Mouse (Mus musculus) spleen, adult 2 months (tissue): Measurements from ENCODE around the gene Auts2. TPM values are rescaled to one million over a fixed set of nuclear protein-coding genes. Genes with fewer than 3 reads are reported as not detected.

ENCODE experiments used
- DNase-seq, 2 experiments: peaks; one replicate each; pipeline versions ENCODE4 v3.0.0 to v3.0.0-alpha.2; 2012 to 2021; ENCODE audit warnings: low spot score in 2 of 2, low read depth in 1 of 2
- H3K27ac ChIP-seq: fragments of 200-500 bp; 2 replicates; pipeline ENCODE4 v1.5.1; 2012; ENCODE audit warnings: low read length, inconsistent platforms; ENCODE audit not compliant: insufficient read depth
- H3K27me3 ChIP-seq: fragments of 200-500 bp; 2 replicates; pipeline ENCODE4 v1.6.1; 2012; ENCODE audit warnings: mild to moderate bottlenecking, moderate library complexity, low read length, inconsistent platforms; ENCODE audit not compliant: control insufficient read depth, insufficient read depth
- H3K36me3 ChIP-seq: fragments of 200-500 bp; 2 replicates; pipeline ENCODE4 v1.6.1; 2012; ENCODE audit warnings: mild to moderate bottlenecking, low read length, inconsistent platforms; ENCODE audit not compliant: control insufficient read depth, insufficient read depth
- H3K4me1 ChIP-seq: fragments of 200-500 bp; 2 replicates; pipeline ENCODE4 v1.6.1; 2011; ENCODE audit warnings: inconsistent platforms; ENCODE audit not compliant: control insufficient read depth, insufficient read depth, insufficient read length
- H3K4me3 ChIP-seq: fragments of 200-500 bp; 2 replicates; pipeline ENCODE4 v1.5.1; 2011; ENCODE audit warnings: mild to moderate bottlenecking, inconsistent platforms; ENCODE audit not compliant: insufficient read depth, insufficient read length; ENCODE audit errors: extremely low read depth
- CTCF ChIP-seq: fragments of 200-500 bp; IDR thresholded peaks from 2 replicates; pipeline ENCODE4 v1.5.1; 2011; ENCODE audit warnings: mild to moderate bottlenecking, inconsistent platforms; ENCODE audit not compliant: insufficient read depth, insufficient read length, insufficient replicate concordance; ENCODE audit errors: extremely low read depth
- POLR2A ChIP-seq: fragments of 200-500 bp; IDR thresholded peaks from 2 replicates; pipeline ENCODE4 v1.6.1; 2011; ENCODE audit warnings: low read depth, low read length, inconsistent platforms
- WGBS: fragments of 180-500 bp; shearing (Covaris S2); methylation state at CpG from one replicate; pipeline ENCODE4 v1.1.7; 2018; 5-methylcytosine and 5-hydroxymethylcytosine counted together
- polyA plus RNA-seq: library from polyadenylated mRNA; depleted of rRNA; stranded (reverse); fragments of >200 nt; gene quantifications from 2 replicates; pipeline ENCODE4 v1.2.3, GENCODE M21; 2012

The Auts2 gene
- polyA plus RNA-seq, 1 experiment: 1.3 TPM

DNA sequence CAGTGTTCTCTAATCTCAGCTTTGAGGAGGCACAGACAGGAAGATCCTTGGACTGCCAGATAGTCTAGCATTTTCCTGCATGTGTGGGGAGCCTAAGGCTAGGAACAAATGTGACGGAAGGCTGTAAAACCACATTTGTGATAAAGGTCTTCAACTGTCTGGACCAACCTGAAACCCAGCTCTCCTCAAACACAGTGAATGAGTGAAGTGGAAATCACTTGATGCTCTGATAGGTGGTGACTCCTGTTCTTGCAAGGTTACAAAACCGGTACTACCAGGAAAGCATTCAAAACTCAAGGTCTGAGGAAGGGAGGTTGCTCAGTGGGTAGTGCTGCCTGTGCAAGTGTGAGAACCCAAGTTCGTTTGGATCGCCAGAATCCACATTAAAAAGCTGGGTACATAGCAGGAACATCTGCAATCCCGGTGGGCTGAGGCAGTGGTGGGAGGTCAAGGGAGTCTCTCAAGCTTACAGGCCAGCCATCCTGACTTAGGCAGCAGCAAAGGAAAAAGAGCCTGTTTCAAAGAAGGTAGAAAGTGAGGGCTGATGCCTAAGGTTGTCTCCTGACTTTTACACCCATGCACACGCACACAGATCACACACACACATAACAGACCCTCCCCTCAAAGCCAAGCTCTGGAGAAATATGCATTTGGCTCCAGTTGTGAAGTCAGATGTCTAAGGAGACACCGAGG, 810.4 kb downstream of the Auts2 start:
- Histone ChIP-seq H3K4me3 (no peak overlapping the region), H3K36me3 (no peaks in the 10 kb centered on the region), H3K4me1 (no peaks in the 10 kb centered on the region), H3K27ac (no peak overlapping the region), H3K27me3 (no peaks in the 10 kb centered on the region)
- no peak for TF ChIP-seq CTCF
- no peak for TF ChIP-seq POLR2A
- no peak for DNase-seq
- WGBS: 69% methylated on average over 7 of the region's 7 CpGs

- 84% methylated on average over 4 of the region's 4 CpGs for WGBS
- no peak for DNase-seq
- Histone ChIP-seq H3K27me3 (no peaks in the 10 kb centered on the region), H3K4me1 (no peaks in the 10 kb centered on the region), H3K27ac (no peak overlapping the region), H3K36me3 (no peaks in the 10 kb centered on the region), H3K4me3 (no peak overlapping the region)
- no peak for TF ChIP-seq CTCF
- TF ChIP-seq POLR2A: no peak
Measured at GRCm38 (mm10) chr5:131729456-131729855, 813.7 kb downstream of the Auts2 start.

DNA sequence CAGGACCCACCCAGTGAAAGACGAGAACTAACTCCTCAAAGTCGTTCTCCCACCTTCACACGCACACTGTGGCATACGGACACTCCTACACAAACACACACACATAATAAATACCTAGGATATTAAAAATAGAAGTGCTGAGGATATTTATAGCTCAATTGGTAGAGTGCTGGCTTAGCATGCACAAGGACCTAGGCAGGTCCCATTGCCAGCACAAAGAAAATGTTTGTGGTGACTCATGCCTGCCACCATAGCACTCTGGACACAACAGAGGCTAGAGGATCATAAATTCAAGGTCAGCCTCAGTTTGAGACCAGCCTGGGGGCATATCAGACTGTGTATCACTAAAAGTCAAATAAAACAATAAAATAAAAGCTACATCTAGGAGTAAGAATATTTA, 815.2 kb downstream of the Auts2 start:
- no peaks in the 10 kb centered on the region for H3K27me3 ChIP-seq
- H3K27ac ChIP-seq: no peak overlapping the region
- no peaks in the 10 kb centered on the region for H3K36me3 ChIP-seq
- no peak for DNase-seq
- H3K4me3 ChIP-seq: no peak overlapping the region
- H3K4me1 ChIP-seq: no peaks in the 10 kb centered on the region
- 93% methylated on average over 4 of the region's 4 CpGs for WGBS
- TF ChIP-seq POLR2A: no peak
- TF ChIP-seq CTCF: no peak

- TF ChIP-seq POLR2A (no peak), CTCF (no peak)
- Histone ChIP-seq H3K27ac (no peak overlapping the region), H3K4me3 (no peak overlapping the region), H3K27me3 (no peaks in the 10 kb centered on the region), H3K36me3 (no peaks in the 10 kb centered on the region), H3K4me1 (no peaks in the 10 kb centered on the region)
- WGBS: 58% methylated on average over 1 of the region's 1 CpGs
- no peak for DNase-seq
Measured at GRCm38 (mm10) chr5:131724508-131724907, 818.6 kb downstream of the Auts2 start.

GRCm38 (mm10) chr5:131722791-131723190, 820.4 kb downstream of the Auts2 start:
- Histone ChIP-seq H3K27me3 (no peaks in the 10 kb centered on the region), H3K4me1 (no peaks in the 10 kb centered on the region), H3K36me3 (no peaks in the 10 kb centered on the region), H3K4me3 (no peak overlapping the region), H3K27ac (no peak overlapping the region)
- 91% methylated on average over 6 of the region's 6 CpGs for WGBS
- TF ChIP-seq CTCF: no peak
- no peak for TF ChIP-seq POLR2A
- no peak for DNase-seq

DNA sequence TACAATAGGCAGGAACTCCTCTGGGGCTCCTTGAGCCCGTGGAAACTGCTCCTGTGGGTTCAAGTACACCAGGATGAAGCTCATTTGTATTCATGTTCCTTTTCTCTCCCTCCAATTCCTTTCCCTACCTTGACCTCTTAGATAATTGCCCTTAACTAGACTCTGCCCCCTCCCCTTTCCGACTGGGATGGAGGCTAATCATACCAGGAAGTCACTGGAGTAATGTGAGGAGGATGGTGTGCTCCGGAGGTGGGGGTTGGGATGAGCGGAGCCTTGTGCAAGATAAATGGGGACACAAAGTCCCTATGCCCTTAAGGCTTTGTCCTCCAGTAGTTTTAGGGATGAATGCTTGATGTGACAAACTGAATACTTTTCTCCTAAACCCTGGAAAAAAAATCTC, 820.8 kb downstream of the Auts2 start:
- Histone ChIP-seq H3K4me1 (no peaks in the 10 kb centered on the region), H3K36me3 (no peaks in the 10 kb centered on the region), H3K27me3 (no peaks in the 10 kb centered on the region), H3K27ac (no peak overlapping the region), H3K4me3 (no peak overlapping the region)
- TF ChIP-seq CTCF (no peak), POLR2A (no peak)
- no peak for DNase-seq
- 63% methylated on average over 4 of the region's 4 CpGs for WGBS

- DNase-seq: no peak
- H3K36me3 ChIP-seq: no peaks in the 10 kb centered on the region
Measured at GRCm38 (mm10) chr5:131718013-131718412, 825.1 kb downstream of the Auts2 start.

More at GRCm38 (mm10) chr5:131718013-131718412, 825.1 kb downstream of the Auts2 start:
- Histone ChIP-seq H3K27me3 (no peaks in the 10 kb centered on the region), H3K4me3 (no peak overlapping the region), H3K4me1 (no peaks in the 10 kb centered on the region), H3K27ac (no peak overlapping the region)
- 87% methylated on average over 13 of the region's 13 CpGs for WGBS
- TF ChIP-seq POLR2A (no peak), CTCF (no peak)
